In the genomic region with DNA sequence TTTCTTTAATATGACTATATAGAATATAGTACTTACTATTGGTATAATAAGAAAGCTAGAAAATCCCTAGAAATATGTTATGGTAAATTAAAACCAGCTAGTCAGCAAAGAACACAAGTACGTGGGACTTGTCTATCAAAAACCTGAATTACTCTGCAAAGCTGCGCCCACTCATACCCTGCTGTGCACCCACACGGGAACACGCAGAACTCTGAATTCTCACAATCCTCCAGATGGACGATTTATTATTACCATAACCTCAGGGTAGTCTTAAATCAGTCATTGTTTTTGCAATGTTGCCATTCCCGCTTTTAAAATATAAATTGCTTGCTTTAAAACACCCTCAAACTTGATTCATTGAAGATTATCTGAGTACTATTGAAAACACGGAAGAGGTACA, we compare ENCODE assay signal across 19 mouse cellular contexts.
DNase-seq lines count a peak whose midpoint lies in the region; TF ChIP-seq lines count a peak whose summit lies in the region.
"Had no signal": no experiment of that assay in that cellular context is flagged by ENCODE, and none has a peak within 500 bp of the region (broad histone marks: within the 10 kb centered on the region; RNA-seq: fewer than 3 reads in every experiment).

No protein-coding gene starts in this region.

- no peaks in the 10 kb centered on the region; the same call in 1 of the 2 replicates for H3K4me1 ChIP-seq in heart, adult 2 months (ENCODE audit: control insufficient read depth, insufficient read depth, low read length)
- peaks cover 4% of the 10 kb centered on the region; the same call in 1 of the 2 replicates for H3K4me1 ChIP-seq in limb, embryonic 10.5 days

- no peak for TF ChIP-seq CTCF in heart, adult 2 months (IDR thresholded peaks at IDR 0.05)

- no peak overlapping the region for H3K9ac ChIP-seq in heart, adult 2 months (ENCODE audit: low read depth, low read length)
- H3K9ac ChIP-seq: embryonic facial prominence, embryonic 15.5 days; forebrain, postnatal 0 days; midbrain, embryonic 13.5 days; neural tube, embryonic 12.5 days had no signal

- no peaks in the 10 kb centered on the region for H3K36me3 ChIP-seq in heart, adult 2 months (ENCODE audit: control insufficient read depth, insufficient read depth, low read length)
- no peaks in the 10 kb centered on the region for H3K36me3 ChIP-seq in limb, embryonic 10.5 days
- H3K36me3 ChIP-seq: embryonic facial prominence, embryonic 15.5 days; midbrain, embryonic 13.5 days; neural tube, embryonic 12.5 days had no signal

- H3K27me3 ChIP-seq in heart, adult 2 months (ENCODE audit: control insufficient read depth, insufficient read depth, low read length), result no peaks in the 10 kb centered on the region
- no peaks in the 10 kb centered on the region for H3K27me3 ChIP-seq in limb, embryonic 10.5 days (ENCODE audit: low read depth, poor library complexity, severe bottlenecking)
- H3K27me3 ChIP-seq: CH12.LX; embryonic facial prominence, embryonic 15.5 days; midbrain, embryonic 13.5 days; neural tube, embryonic 12.5 days had no signal

- no peak overlapping the region for H3K4me3 ChIP-seq in heart, adult 2 months
- no peak overlapping the region for H3K4me3 ChIP-seq in limb, embryonic 10.5 days
- H3K4me3 ChIP-seq: embryonic facial prominence, embryonic 15.5 days; midbrain, embryonic 13.5 days; neural tube, embryonic 12.5 days had no signal

- H3K9me3 ChIP-seq in limb, embryonic 10.5 days (replicated peaks), result no peaks in the 10 kb centered on the region
- H3K9me3 ChIP-seq: embryonic facial prominence, embryonic 15.5 days; midbrain, embryonic 13.5 days; neural tube, embryonic 12.5 days had no signal

- no peak for TF ChIP-seq POLR2A in heart, adult 2 months (IDR thresholded peaks at IDR 0.05; ENCODE audit: insufficient read depth, low read depth, low read length)

- intact Hi-C loops in left cerebral cortex, postnatal 4 days (cut with DNase I), result no loop called here
- intact Hi-C loops in left cerebral cortex, postnatal 14 days (cut with DNase I), result no loop called here
- intact Hi-C loops in gastrocnemius, postnatal 14 days (cut with DNase I; ENCODE audit: low total_unique reads), result no loop called here
- intact Hi-C loops in heart, adult 2 months (cut with DNase I), result no loop called here

- H3K79me2 ChIP-seq in heart, adult 2 months (replicated peaks; ENCODE audit: control insufficient read depth, insufficient read depth, low read length), result no peaks in the 10 kb centered on the region

- H3K27ac ChIP-seq in heart, adult 2 months, result no peak overlapping the region
- H3K27ac ChIP-seq in limb, embryonic 10.5 days, result no peak overlapping the region
- H3K27ac ChIP-seq: embryonic facial prominence, embryonic 15.5 days; midbrain, embryonic 13.5 days; neural tube, embryonic 12.5 days had no signal

- TF ChIP-seq EP300 in heart, adult 2 months (IDR thresholded peaks at IDR 0.05; ENCODE audit: insufficient read depth, low read depth, low read length), result no peak

- DNase-seq in left cerebral cortex, adult 11 months (ENCODE audit: low spot score), result peak; percentile 64
- DNase-seq in left cerebral cortex, postnatal 4 days, result no peak
- peak; percentile 55 for DNase-seq in layer of hippocampus, adult 9-10 months (ENCODE audit: low spot score)
- peak; percentile 67 to 68 for DNase-seq in left cerebral cortex, postnatal 14 days (ENCODE audit: low spot score in 2 of 2)
- no peak for DNase-seq in gastrocnemius, postnatal 14 days
- DNase-seq in heart, adult 2 months, result no peak
- DNase-seq in limb, embryonic 10.5 days (ENCODE audit: low spot score), result no peak
- DNase-seq: adrenal gland, postnatal 25 days; cerebellum, postnatal 36 days; forebrain, postnatal 0 days; gastrocnemius, postnatal 10 days; heart, adult 18-20 months; liver; lung, postnatal 10 days; thymus, postnatal 25 days had no signal

- 95% methylated on average over 7 of the region's 7 CpGs for WGBS in heart, adult 2 months
- WGBS in limb, embryonic 10.5 days, result 87% methylated on average over 7 of the region's 7 CpGs

Comparison
In these comparisons a context has a peak if more than half of its experiments do, and no peak if none do; other contexts are left out.
1. DNase-seq: peak in left cerebral cortex, adult 11 months (single experiment), layer of hippocampus, adult 9-10 months (single experiment) and left cerebral cortex, postnatal 14 days (2 of 2); none in left cerebral cortex, postnatal 4 days (single experiment), gastrocnemius, postnatal 14 days (single experiment), heart, adult 2 months (0 of 2) and limb, embryonic 10.5 days (single experiment).